Mouse (Mus musculus) layer of hippocampus, adult 18-20 months (tissue): ENCODE results near the gene Olfr168. TPM values are rescaled to one million over a fixed set of nuclear protein-coding genes. Genes with fewer than 3 reads are reported as not detected.
"Not testable (repeated sequence)": the region's sequence is repeated elsewhere in the genome, so short reads cannot be mapped to it uniquely, and the experiment has no call there.

ENCODE experiments used
- DNase-seq, 2 experiments: peaks; one replicate each; pipeline ENCODE4 v3.0.0; 2022; ENCODE audit warnings: low spot score in 2 of 2
- long read RNA-seq: library from polyadenylated mRNA; stranded (forward); transcript quantifications from one replicate; pipeline ENCODE4 v2.0.0, GENCODE M21; 2021
- total RNA-seq, 2 experiments: library from RNA; stranded (reverse); gene quantifications; 2 replicates each; pipeline ENCODE4 v1.2.3; 2021

Gene Olfr168
- total RNA-seq: not detected
- long read RNA-seq: 0 reads

GRCm38 (mm10) chr16:19535455-19535854, at the start of gene Olfr168:
Gene Olfr168, minus strand, starts transcription at chr16:19535555.
- DNase-seq: no peak

GRCm38 (mm10) chr16:19571709-19572108, 36.4 kb upstream of the Olfr168 start, which contains the start of gene Olfr169:
Gene Olfr169, minus strand, starts transcription at chr16:19571809.
- not testable (repeated sequence) for DNase-seq

DNA sequence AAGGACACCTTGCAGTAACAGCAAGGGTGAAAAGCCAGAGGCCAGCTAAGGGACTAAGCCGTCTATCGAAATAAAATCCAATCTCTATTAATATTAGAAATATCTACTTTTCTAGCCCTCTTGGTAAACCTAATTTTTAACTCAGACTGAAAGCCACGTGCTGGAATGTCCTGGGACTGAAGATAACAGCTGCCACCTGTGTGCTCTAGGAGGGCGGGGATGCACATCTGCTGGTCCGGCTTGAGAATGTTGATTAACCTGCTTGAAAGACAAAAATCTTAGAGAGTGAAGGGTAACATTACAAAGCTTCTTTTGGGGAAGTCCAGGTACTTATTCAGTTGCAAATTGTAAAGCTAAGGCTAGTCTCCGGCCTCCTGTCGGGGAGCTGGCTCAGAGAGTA, 18.1 kb upstream of the Olfr168 start:
- DNase-seq: not testable (repeated sequence)

- DNase-seq: not testable (repeated sequence)
Observed at GRCm38 (mm10) chr16:19552246-19552645, 16.9 kb upstream of the Olfr168 start.

- no peak for DNase-seq
Observed at GRCm38 (mm10) chr16:19522166-19522565, 13.2 kb downstream of the Olfr168 start, which contains the start of gene Olfr167. Gene Olfr167, minus strand, starts transcription at chr16:19522266.

- no peak for DNase-seq
Observed at GRCm38 (mm10) chr16:19483394-19483793, 52.0 kb downstream of the Olfr168 start, which contains the start of gene Olfr166. Gene Olfr166, plus strand, starts transcription at chr16:19483694.

Other genes starting within 250 kb of the Olfr168 start
- not detected for gene Olfr164, start 221.5 kb downstream of the Olfr168 start, total RNA-seq
- gene Olfr165, start 112.4 kb downstream of the Olfr168 start, total RNA-seq: not detected
- gene Olfr166, start 51.9 kb downstream of the Olfr168 start, total RNA-seq: not detected
- gene Olfr167, start 13.3 kb downstream of the Olfr168 start, total RNA-seq: not detected
- gene Olfr169, start 36.3 kb upstream of the Olfr168 start, total RNA-seq: not detected
- not detected for gene Olfr170, start 76.3 kb upstream of the Olfr168 start, total RNA-seq
- gene Olfr171, start 94.4 kb upstream of the Olfr168 start, total RNA-seq: not detected
- under 1 TPM; 0.10 to 0.18 TPM for gene Lamp3, start 170.8 kb upstream of the Olfr168 start, total RNA-seq
- gene B3gnt5, start 224.7 kb upstream of the Olfr168 start, total RNA-seq: under 1 TPM; 0.56 to 0.74 TPM